In genomic region chr13:55414743-55415380, GRCm38 (mm10) we compare ENCODE assay signal across 9 mouse cellular contexts. TPM values are rescaled to one million over a fixed set of nuclear protein-coding genes. Genes with fewer than 3 reads are reported as not detected.
A peak's percentile ranks its signal among the peaks of the same experiment; 100 is the strongest.
DNase-seq lines count a peak whose midpoint lies in the region; ATAC-seq lines count a peak whose summit lies in the region.
"Had no signal": no experiment of that assay in that cellular context is flagged by ENCODE, and none has a peak within 500 bp of the region (broad histone marks: within the 10 kb centered on the region; RNA-seq: fewer than 3 reads in every experiment).

Pfn3 (minus strand) TSS chr13:55415232.

- H3K9me3 ChIP-seq in forebrain, embryonic 10.5 days = no peaks in the 10 kb centered on the region; the same call in none of the 2 replicates
- H3K9me3 ChIP-seq in hindbrain, embryonic 13.5 days = no peaks in the 10 kb centered on the region

- 12% methylated on average over 41 of the region's 41 CpGs for WGBS in forebrain, embryonic 10.5 days
- WGBS in hindbrain, embryonic 13.5 days = 10% methylated on average over 41 of the region's 41 CpGs

- ATAC-seq in hindbrain, embryonic 13.5 days (ENCODE audit: low FRiP score) = peak; percentile 70

- H3K4me1 ChIP-seq in forebrain, embryonic 10.5 days = peaks cover 16% of the 10 kb centered on the region
- peaks cover 17% of the 10 kb centered on the region for H3K4me1 ChIP-seq in hindbrain, embryonic 13.5 days (replicated peaks)

- peak within 1 kb of the TSS; percentile 70 for H3K9ac ChIP-seq in hindbrain, embryonic 13.5 days

- peak within 1 kb of the TSS; percentile 67; the same call in 1 of the 2 replicates for H3K27ac ChIP-seq in forebrain, embryonic 10.5 days
- H3K27ac ChIP-seq in hindbrain, embryonic 13.5 days = no peak within 1 kb of the TSS

- DNase-seq in gastrocnemius, postnatal 10 days = peak; percentile 40
- no peak for DNase-seq in gastrocnemius, postnatal 25 days
- peak; percentile 51 for DNase-seq in forebrain, embryonic 10.5 days (ENCODE audit: extremely low spot score, low spot score)
- DNase-seq in layer of hippocampus, postnatal 36 days = peak; percentile 60 to 61
- DNase-seq in lung, postnatal 14 days = peak; percentile 54
- peak; percentile 83 for DNase-seq in right cerebral cortex, postnatal 4 days
- DNase-seq in T-cell, adult 2 months (ENCODE audit: low spot score) = no peak

- no peaks in the 10 kb centered on the region for H3K36me3 ChIP-seq in forebrain, embryonic 10.5 days (replicated peaks)
- H3K36me3 ChIP-seq in hindbrain, embryonic 13.5 days = no peaks in the 10 kb centered on the region

- H3K27me3 ChIP-seq in forebrain, embryonic 10.5 days (ENCODE audit: poor library complexity, severe bottlenecking) = peaks cover 71% of the 10 kb centered on the region
- peaks cover 56% of the 10 kb centered on the region for H3K27me3 ChIP-seq in hindbrain, embryonic 13.5 days

- peak within 1 kb of the TSS; percentile 69 for H3K4me2 ChIP-seq in hindbrain, embryonic 13.5 days

- peak within 1 kb of the TSS; percentile 52 for H3K4me3 ChIP-seq in forebrain, embryonic 10.5 days
- peak within 1 kb of the TSS; percentile 44 for H3K4me3 ChIP-seq in hindbrain, embryonic 13.5 days

RNA-seq across cellular contexts. Expression of gene Pfn3, which starts in this region (rescaled TPM):
- total RNA-seq in gastrocnemius, postnatal 10 days (2021) = not detected
- not detected for total RNA-seq in gastrocnemius, postnatal 25 days (2021)
- not detected in 2 replicates for polyA plus RNA-seq in forebrain, embryonic 10.5 days (2016; fragmentation: Nextera tagmentation; extraction: Ambion mirVana)
- 0.80 TPM in 1 of 2 replicates, not detected in the other for polyA plus RNA-seq in hindbrain, embryonic 13.5 days (2015; fragmentation: Nextera tagmentation; extraction: Ambion mirVana)
- total RNA-seq in layer of hippocampus, postnatal 36 days (2021) = not detected
- polyA plus RNA-seq: large intestine, adult 2 months had no signal

Comparison
In these comparisons a context has a peak if more than half of its experiments do, and no peak if none do; other contexts are left out.
1. Peak in DNase-seq in gastrocnemius, postnatal 10 days; RNA of the gene not detected or under 1 TPM.
2. Peak in DNase-seq, H3K4me3 ChIP-seq and H3K27ac ChIP-seq in forebrain, embryonic 10.5 days; RNA of the gene not detected or under 1 TPM.
3. Peak in ATAC-seq, H3K4me3 ChIP-seq, H3K9ac ChIP-seq and H3K4me2 ChIP-seq in hindbrain, embryonic 13.5 days; RNA of the gene not detected or under 1 TPM.
4. Peak in DNase-seq in layer of hippocampus, postnatal 36 days; RNA of the gene not detected or under 1 TPM.
5. DNase-seq: peak in lung, postnatal 14 days (single experiment) and right cerebral cortex, postnatal 4 days (single experiment); none in gastrocnemius, postnatal 25 days (single experiment) and T-cell, adult 2 months (single experiment).